Mouse (Mus musculus) stomach, postnatal 0 days (tissue): Measurements from ENCODE around the gene Nrip3. TPM values are rescaled to one million over a fixed set of nuclear protein-coding genes. Genes with fewer than 3 reads are reported as not detected.

ENCODE experiments used
- ATAC-seq: fragments of 200-750 bp; cut with Nextera tagmentation; 2 replicates; pipeline ENCODE4 v1.8.0; 2017; ENCODE audit not compliant: low FRiP score, low TSS enrichment
- DNase-seq: peaks from one replicate; pipeline ENCODE4 v3.0.0-alpha.2; 2016; ENCODE audit warnings: low spot score
- H3K27ac ChIP-seq: fragments of 300-500 bp; sonication (generic); replicated peaks from 2 replicates; pipeline ENCODE4 v1.5.1; 2014; ENCODE audit warnings: mild to moderate bottlenecking, control low read depth
- H3K27me3 ChIP-seq: fragments of 300-500 bp; sonication (generic); 2 replicates; pipeline ENCODE4 v1.6.1; 2014; ENCODE audit warnings: low read length; ENCODE audit not compliant: control insufficient read depth, insufficient read depth
- H3K36me3 ChIP-seq: fragments of 300-500 bp; sonication (generic); 2 replicates; pipeline ENCODE4 v1.6.1; 2014; ENCODE audit warnings: low read length, mixed read lengths; ENCODE audit not compliant: control insufficient read depth, insufficient read depth
- H3K4me1 ChIP-seq: fragments of 300-500 bp; sonication (generic); replicated peaks from 2 replicates; pipeline ENCODE4 v1.6.1; 2014; ENCODE audit warnings: antibody characterized with exemption; ENCODE audit not compliant: control insufficient read depth, insufficient read depth
- H3K4me2 ChIP-seq: fragments of 300-500 bp; sonication (generic); replicated peaks from 2 replicates; pipeline ENCODE4 v1.6.1; 2014; ENCODE audit warnings: low read depth, mild to moderate bottlenecking, control low read depth, moderate library complexity
- H3K4me3 ChIP-seq: fragments of 300-500 bp; sonication (generic); 2 replicates; pipeline ENCODE4 v1.5.1; 2014; ENCODE audit warnings: low read depth, low read length, control low read depth
- H3K9ac ChIP-seq: fragments of 300-500 bp; sonication (generic); 2 replicates; pipeline ENCODE4 v1.6.1; 2014; ENCODE audit warnings: mild to moderate bottlenecking, low read length, control low read depth, mixed read lengths
- H3K9me3 ChIP-seq: fragments of 300-500 bp; sonication (generic); 2 replicates; pipeline ENCODE4 v1.6.1; 2016; ENCODE audit warnings: low read length; ENCODE audit not compliant: control insufficient read depth
- CTCF ChIP-seq: IDR thresholded peaks from 2 replicates; pipeline ENCODE4 v1.5.1; 2016; ENCODE audit warnings: antibody characterized with exemption, low read depth, mild to moderate bottlenecking, moderate library complexity
- EP300 ChIP-seq: optimal IDR thresholded peaks from 2 replicates; pipeline ENCODE3; 2016; ENCODE audit warnings: antibody characterized with exemption
- WGBS: fragments of 180-500 bp; shearing (Covaris S2); extraction: QIAGEN DNeasy Blood & Tissue Kit; methylation state at CpG from one replicate; pipeline ENCODE4 v1.1.7; 2014; 5-methylcytosine and 5-hydroxymethylcytosine counted together
- polyA plus RNA-seq: library from polyadenylated mRNA; unstranded; fragments of >200 nt; fragmentation: Nextera tagmentation; extraction: Ambion mirVana; gene quantifications from 2 replicates; pipeline ENCODE4 v1.2.1, GENCODE M21; 2015

The Nrip3 gene
- polyA plus RNA-seq, 1 experiment from 2014 or later: 0.63 TPM

DNA sequence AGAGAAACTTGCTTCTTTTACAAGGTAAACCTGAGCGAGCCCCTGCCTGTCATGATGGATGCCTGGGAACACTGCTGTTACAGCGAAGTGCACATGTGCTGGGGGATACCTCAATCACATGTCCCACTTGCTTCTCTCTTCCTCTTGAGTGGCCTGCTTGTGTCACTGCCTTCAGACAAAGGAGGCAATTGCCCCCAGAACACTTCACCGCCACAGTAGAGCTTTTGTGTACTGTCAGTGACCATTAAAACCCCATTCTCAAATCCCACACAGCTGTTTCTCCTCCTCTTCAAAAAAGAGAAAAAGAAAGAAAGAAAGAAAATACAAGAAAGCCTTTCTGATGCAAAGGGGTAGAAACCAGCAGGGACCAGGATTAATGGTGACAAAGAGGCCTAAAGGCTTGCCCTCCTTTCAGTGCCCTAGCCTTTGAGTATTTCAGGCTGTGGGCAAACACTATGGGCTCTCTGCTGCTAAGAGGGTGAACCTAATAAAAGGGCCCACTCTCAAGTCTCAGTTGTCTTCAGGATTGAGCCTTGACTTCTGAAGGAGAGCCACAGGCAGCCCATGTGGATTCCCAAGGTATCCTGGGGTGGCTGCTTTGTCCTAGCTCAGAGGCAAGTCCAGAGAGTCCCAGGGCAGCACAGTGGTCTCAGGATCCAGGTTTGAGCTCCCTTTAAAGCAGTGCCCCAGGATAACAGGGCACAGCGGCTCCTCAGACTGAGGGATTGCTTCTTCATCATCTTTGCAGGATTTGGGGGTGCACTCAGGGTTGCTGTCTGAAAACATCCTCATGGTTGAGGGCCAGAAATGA lies 31.7 kb upstream of the Nrip3 start:
- no peak for TF ChIP-seq CTCF
- no peak for TF ChIP-seq EP300
- Histone ChIP-seq H3K9ac (no peak overlapping the region), H3K27me3 (no peaks in the 10 kb centered on the region), H3K4me3 (no peak overlapping the region), H3K4me2 (no peak overlapping the region), H3K36me3 (no peaks in the 10 kb centered on the region), H3K9me3 (no peaks in the 10 kb centered on the region), H3K27ac (no peak overlapping the region), H3K4me1 (no peaks in the 10 kb centered on the region)
- DNase-seq (no peak), ATAC-seq (no peak)
- WGBS: 57% methylated on average over 4 of the region's 4 CpGs

DNA sequence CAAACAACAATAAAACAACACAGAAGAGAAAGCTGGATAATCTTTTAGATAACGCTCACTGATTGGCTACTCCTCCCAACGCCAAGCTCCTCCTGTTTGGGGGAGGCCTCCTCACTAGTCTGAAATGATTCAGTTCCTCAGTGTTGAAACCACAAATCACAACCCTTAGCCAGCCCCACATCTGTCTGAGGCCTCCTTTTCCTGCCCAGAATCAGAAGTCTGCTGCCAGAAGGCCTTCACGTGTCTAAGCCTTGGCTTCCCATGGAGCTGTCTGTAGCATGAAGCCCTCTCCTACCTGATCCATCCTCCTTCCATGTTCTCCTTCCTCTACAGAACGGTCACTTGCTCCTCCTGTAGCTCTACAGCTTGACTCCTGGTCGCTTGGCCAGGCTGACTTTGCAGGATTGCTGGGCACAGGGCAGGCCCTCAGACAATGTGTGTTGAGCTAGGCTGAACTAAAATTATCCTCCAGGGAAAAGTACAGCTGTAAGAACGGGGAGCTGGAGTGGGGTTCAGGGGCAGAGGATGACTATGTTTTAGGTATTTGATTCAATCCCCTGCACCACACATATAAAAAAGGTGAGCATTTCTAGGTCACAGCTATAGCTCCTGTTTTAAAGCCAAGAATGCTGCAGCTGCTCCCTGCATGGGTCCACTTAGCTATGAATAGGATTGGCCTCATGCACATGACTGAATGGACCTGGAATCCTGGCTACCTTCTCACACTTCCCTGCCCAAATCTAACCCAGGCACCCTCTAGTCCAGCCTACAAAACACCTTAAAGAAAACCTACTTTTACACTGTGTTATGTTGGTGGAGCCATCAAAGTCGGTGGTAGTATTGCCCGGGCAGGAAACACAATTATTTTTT lies 26.0 kb upstream of the Nrip3 start:
- ATAC-seq (no peak), DNase-seq (no peak)
- Histone ChIP-seq H3K27ac (no peak overlapping the region), H3K36me3 (no peaks in the 10 kb centered on the region), H3K4me1 (no peaks in the 10 kb centered on the region), H3K9me3 (no peaks in the 10 kb centered on the region), H3K9ac (no peak overlapping the region), H3K4me2 (no peak overlapping the region), H3K4me3 (no peak overlapping the region), H3K27me3 (no peaks in the 10 kb centered on the region)
- 77% methylated on average over 8 of the region's 8 CpGs for WGBS
- no peak for TF ChIP-seq CTCF
- no peak for TF ChIP-seq EP300

DNA sequence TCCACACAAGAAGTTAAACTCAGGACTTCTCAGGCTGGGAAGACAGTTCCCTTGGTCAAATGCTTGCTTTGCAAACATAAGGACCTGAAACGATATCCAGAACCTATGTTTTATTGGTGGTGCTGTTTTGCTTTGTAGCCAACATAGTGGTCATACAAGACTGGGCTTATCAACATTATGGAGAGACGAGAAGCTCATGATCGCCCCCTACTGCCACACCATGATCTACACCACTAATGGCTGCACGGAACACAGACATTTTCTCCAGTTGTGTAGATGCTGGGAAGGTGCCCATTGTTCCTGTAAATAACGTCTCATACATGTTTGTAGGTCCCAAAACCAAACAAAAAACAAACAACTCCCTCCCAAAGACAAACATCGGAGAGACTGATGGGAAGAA lies 23.0 kb upstream of the Nrip3 start:
- TF ChIP-seq CTCF (peak; percentile 59), EP300 (no peak)
- ATAC-seq: no peak
- no peak overlapping the region for H3K9ac ChIP-seq
- H3K9me3 ChIP-seq: no peaks in the 10 kb centered on the region
- no peak overlapping the region for H3K4me2 ChIP-seq
- no peak overlapping the region for H3K4me3 ChIP-seq
- DNase-seq: peak; percentile 46
- WGBS: 59% methylated on average over 6 of the region's 6 CpGs
- no peaks in the 10 kb centered on the region for H3K27me3 ChIP-seq
- H3K27ac ChIP-seq: no peak overlapping the region
- no peaks in the 10 kb centered on the region for H3K4me1 ChIP-seq
- H3K36me3 ChIP-seq: no peaks in the 10 kb centered on the region

DNA sequence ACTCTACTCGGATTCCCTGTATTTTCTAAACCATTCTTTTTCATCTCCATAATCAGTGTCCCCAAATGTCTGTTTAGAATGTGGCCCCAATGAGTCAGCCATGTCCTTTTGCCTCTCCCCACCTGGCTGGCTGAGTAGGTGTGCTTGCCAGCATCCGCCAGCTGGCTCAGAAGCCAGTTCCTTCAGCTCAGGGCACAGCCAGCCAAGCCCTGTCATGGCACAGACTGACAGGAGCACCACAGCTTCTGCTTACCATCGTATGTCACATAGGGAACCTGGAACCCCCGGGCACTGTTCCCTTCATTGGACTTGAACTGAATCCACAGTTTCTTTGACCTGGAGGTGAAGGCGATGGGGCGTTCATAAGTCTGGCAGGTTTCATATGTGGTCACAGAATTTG lies 22.5 kb upstream of the Nrip3 start:
- DNase-seq (no peak), ATAC-seq (no peak)
- no peak overlapping the region for H3K27ac ChIP-seq
- H3K9ac ChIP-seq: no peak overlapping the region
- TF ChIP-seq EP300 (no peak), CTCF (no peak)
- H3K9me3 ChIP-seq: no peaks in the 10 kb centered on the region
- no peak overlapping the region for H3K4me3 ChIP-seq
- H3K4me1 ChIP-seq: no peaks in the 10 kb centered on the region
- no peaks in the 10 kb centered on the region for H3K36me3 ChIP-seq
- H3K4me2 ChIP-seq: no peak overlapping the region
- H3K27me3 ChIP-seq: no peaks in the 10 kb centered on the region
- 89% methylated on average over 6 of the region's 6 CpGs for WGBS

DNA sequence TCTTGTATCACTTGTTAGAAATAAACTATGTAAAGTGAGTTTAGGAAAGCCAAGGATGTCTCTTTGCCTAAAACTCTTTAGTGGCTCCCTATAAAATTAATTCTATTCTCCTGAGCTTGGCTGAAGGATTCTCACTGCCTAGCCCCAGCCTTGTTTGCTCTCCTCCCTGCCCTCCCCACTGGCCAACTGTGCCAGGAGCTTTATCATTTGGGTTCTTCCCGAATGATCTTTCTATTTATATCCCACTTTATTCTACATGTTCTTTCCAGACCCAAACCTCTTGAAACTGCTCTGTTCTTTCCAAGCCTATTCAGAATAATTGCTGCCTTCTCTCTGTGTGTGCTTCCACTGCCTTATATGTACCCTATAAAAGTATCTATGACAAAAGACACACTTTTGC lies 21.7 kb upstream of the Nrip3 start:
- no peak for ATAC-seq
- Histone ChIP-seq H3K36me3 (no peaks in the 10 kb centered on the region), H3K4me3 (no peak overlapping the region), H3K27ac (no peak overlapping the region), H3K9me3 (no peaks in the 10 kb centered on the region), H3K9ac (no peak overlapping the region), H3K27me3 (no peaks in the 10 kb centered on the region), H3K4me2 (no peak overlapping the region), H3K4me1 (no peaks in the 10 kb centered on the region)
- 12% methylated on average over 1 of the region's 1 CpGs for WGBS
- DNase-seq: no peak
- TF ChIP-seq CTCF: no peak
- no peak for TF ChIP-seq EP300

DNA sequence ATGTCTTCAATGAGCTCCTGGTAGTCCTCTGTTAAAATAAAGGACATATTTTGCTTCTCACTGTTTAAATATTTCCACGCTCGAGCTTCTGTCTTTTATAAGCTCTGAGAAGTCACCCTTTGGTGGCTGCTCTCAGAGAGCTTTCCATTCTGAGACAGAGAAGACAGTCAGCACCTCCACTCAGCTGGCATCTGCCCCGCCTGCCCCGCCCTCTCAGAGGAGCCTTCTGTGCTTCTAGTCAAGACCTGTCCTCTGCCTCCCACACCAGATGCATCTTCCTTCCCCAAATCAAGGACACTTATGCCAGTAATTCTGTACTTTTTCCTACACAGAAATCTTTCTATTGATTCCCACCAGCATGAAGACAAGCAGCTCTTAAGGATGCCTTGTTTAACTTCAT lies 18.8 kb upstream of the Nrip3 start:
- Histone ChIP-seq H3K36me3 (no peaks in the 10 kb centered on the region), H3K4me1 (no peaks in the 10 kb centered on the region), H3K27me3 (no peaks in the 10 kb centered on the region), H3K4me3 (no peak overlapping the region), H3K27ac (no peak overlapping the region), H3K9me3 (no peaks in the 10 kb centered on the region), H3K4me2 (no peak overlapping the region), H3K9ac (no peak overlapping the region)
- no peak for ATAC-seq
- DNase-seq: no peak
- 69% methylated on average over 4 of the region's 4 CpGs for WGBS
- TF ChIP-seq EP300 (no peak), CTCF (no peak)
